Mouse (Mus musculus): Measurements from ENCODE around the gene Amph.

DNA sequence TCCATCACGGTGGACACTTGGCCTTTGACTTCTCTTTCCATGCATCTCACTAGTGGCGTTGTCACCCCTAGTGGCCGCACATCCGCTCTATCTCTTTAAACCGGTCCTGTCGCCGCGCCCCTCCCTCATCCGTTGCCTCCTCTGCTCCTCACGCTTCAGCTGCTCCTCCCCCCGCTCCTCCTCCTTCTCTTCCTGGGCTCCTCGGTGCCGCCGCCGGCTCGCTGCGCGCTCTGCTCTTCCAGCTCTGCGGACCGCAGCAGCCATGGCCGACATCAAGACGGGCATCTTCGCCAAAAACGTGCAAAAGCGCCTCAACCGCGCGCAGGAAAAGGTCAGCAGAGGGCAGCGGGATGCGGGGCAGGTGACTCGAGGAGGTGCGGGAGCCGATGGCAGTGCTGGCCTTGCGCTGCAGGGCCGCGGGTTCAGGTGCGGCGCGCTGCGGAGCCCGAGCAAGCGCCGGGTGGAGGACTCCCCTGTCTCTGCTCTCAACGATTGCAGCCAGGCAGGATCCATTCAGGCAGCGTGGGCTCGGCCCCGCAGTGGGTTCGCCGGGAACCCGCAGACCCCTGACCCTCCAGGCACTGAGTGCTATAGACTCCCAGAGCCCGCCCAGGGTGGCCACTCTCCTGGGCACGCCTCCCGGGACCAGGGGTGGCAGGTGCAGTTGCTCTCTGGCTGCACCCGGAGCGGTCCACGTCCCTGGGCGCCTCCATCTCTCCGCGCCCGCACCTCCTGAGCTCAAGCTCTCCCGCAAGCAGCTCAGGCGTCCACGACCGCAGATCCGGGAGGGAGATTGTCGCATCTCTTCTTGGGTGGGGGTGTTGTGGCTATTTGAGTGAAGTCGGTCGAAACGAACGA, at the start of gene Amph:
- TF ChIP-seq CTCF (conservative IDR thresholded peaks at IDR 0.05; ENCODE audit: low read length) (0 out of 2 replicates have a peak, but pooled peaks have one; percentile 10), NANOG (IDR thresholded peaks at IDR 0.05; ENCODE audit: borderline replicate concordance, low read length) (no peak)

Data from E14TG2a.4 (cell line).